Mouse (Mus musculus) lung, postnatal 0 days (tissue): ENCODE measurements around the gene Cdadc1. TPM values are rescaled to one million over a fixed set of nuclear protein-coding genes. Genes with fewer than 3 reads are reported as not detected.

ENCODE experiments used
- ATAC-seq: fragments of 200-750 bp; cut with Nextera tagmentation; 2 replicates; pipeline ENCODE4 v1.8.0; 2017; ENCODE audit warnings: moderate library complexity
- DNase-seq: peaks from one replicate; pipeline ENCODE4 v3.0.0-alpha.2; 2016; ENCODE audit warnings: low spot score
- H3K27ac ChIP-seq: fragments of 300-500 bp; sonication (generic); 2 replicates; pipeline ENCODE4 v1.5.1; 2014; ENCODE audit warnings: antibody characterized with exemption, mild to moderate bottlenecking, low read length, mixed read lengths
- H3K27me3 ChIP-seq: fragments of 300-500 bp; sonication (generic); replicated peaks from 2 replicates; pipeline ENCODE4 v1.6.1; 2014; ENCODE audit warnings: low read length, mixed read lengths; ENCODE audit not compliant: insufficient read depth
- H3K36me3 ChIP-seq: fragments of 300-500 bp; sonication (generic); 2 replicates; pipeline ENCODE4 v1.6.1; 2014; ENCODE audit warnings: low read length, mixed read lengths; ENCODE audit not compliant: insufficient read depth
- H3K4me1 ChIP-seq: fragments of 300-500 bp; sonication (generic); 2 replicates; pipeline ENCODE4 v1.6.1; 2014; ENCODE audit warnings: antibody characterized with exemption, low read depth, low read length, mixed read lengths; ENCODE audit not compliant: insufficient read depth
- H3K4me2 ChIP-seq: fragments of 300-500 bp; sonication (generic); replicated peaks from 2 replicates; pipeline ENCODE4 v1.6.1; 2014; ENCODE audit warnings: low read depth, mild to moderate bottlenecking, low read length, moderate library complexity, mixed read lengths
- H3K4me3 ChIP-seq: fragments of 300-500 bp; sonication (generic); 2 replicates; pipeline ENCODE4 v1.5.1; 2014; ENCODE audit warnings: low read depth, low read length
- H3K9ac ChIP-seq: fragments of 300-500 bp; sonication (generic); replicated peaks from 2 replicates; pipeline ENCODE4 v1.6.1; 2014; ENCODE audit warnings: low read depth, mild to moderate bottlenecking
- H3K9me3 ChIP-seq: fragments of 300-500 bp; sonication (generic); 2 replicates; pipeline ENCODE4 v1.6.1; 2016; ENCODE audit warnings: low read length, mixed read lengths
- CTCF ChIP-seq: IDR thresholded peaks from 2 replicates; pipeline ENCODE4 v1.5.1; 2016; ENCODE audit warnings: antibody characterized with exemption, mild to moderate bottlenecking
- EP300 ChIP-seq: IDR thresholded peaks from 2 replicates; pipeline ENCODE4 v1.6.1; 2016; ENCODE audit warnings: antibody characterized with exemption, mild to moderate bottlenecking, control low read depth
- WGBS: fragments of 180-500 bp; shearing (Covaris S2); extraction: QIAGEN DNeasy Blood & Tissue Kit; methylation state at CpG from one replicate; pipeline ENCODE4 v1.1.7; 2014; 5-methylcytosine and 5-hydroxymethylcytosine counted together
- polyA plus RNA-seq: library from polyadenylated mRNA; unstranded; fragments of >200 nt; fragmentation: Nextera tagmentation; extraction: Ambion mirVana; gene quantifications from 2 replicates; pipeline ENCODE4 v1.2.1, GENCODE M21; 2015

The Cdadc1 gene
- polyA plus RNA-seq = 42.0 and 42.3 TPM in 2 replicates

DNA sequence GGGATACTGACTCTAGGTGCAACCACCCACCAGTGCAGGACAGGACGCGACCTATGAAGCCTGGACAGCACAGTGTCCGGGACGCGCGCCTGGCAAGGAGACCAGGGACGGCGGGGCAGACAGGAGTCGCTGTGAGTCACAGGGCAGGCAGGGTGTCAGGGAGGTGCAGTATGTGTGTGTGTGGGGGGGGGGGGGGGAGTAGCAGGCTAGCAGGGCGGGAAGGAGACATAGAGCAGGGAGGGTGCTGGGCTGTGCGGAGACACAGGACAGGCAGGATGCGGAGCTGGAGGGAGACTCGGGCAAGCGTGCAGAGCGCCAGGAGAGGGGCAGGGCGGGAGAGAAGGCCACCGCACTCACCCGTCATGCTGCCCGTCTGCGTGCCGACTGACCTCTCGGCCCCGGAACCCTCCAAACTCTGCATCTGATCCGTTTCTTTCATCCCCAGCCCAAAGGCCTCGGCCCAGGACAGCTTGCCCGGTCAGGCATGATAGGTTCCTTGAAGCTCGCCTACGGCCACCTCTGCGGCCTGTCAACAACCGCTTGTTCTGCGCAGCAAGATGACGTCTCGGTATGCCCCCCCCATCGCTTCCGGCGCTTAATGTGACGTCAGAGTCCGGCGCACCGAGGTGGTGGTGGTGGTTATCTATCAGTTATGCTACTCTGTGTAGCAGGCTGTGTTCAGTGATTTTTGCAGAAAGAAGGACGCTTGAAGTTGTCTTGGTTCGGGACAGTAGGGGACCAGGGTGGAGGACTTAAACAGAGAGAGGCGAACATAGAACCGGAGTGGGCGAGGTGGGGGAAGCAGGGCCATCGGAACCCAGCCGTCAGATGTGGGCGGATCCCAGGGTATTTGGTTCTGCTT is at the start of gene Cdadc1:
Cdadc1 (minus strand) TSS at position 562 of the 862 bp plus-strand sequence.
- 3% methylated on average over 40 of the region's 48 CpGs for WGBS
- Histone ChIP-seq H3K9ac (peak within 1 kb of the TSS; percentile 87), H3K4me3 (peak within 1 kb of the TSS; percentile 92), H3K4me1 (peaks cover 7% of the 10 kb centered on the region; the same call in 1 of the 2 replicates), H3K27me3 (no peaks in the 10 kb centered on the region), H3K9me3 (no peaks in the 10 kb centered on the region), H3K36me3 (peaks cover 3% of the 10 kb centered on the region; the same call in 1 of the 2 replicates), H3K4me2 (peak within 1 kb of the TSS; percentile 67), H3K27ac (peak within 1 kb of the TSS; percentile 70)
- peak; percentile 89 for DNase-seq
- ATAC-seq = peak; percentile 95
- TF ChIP-seq CTCF (peak; percentile 60), EP300 (no peak; the same call in 1 of the 2 replicates)

DNA sequence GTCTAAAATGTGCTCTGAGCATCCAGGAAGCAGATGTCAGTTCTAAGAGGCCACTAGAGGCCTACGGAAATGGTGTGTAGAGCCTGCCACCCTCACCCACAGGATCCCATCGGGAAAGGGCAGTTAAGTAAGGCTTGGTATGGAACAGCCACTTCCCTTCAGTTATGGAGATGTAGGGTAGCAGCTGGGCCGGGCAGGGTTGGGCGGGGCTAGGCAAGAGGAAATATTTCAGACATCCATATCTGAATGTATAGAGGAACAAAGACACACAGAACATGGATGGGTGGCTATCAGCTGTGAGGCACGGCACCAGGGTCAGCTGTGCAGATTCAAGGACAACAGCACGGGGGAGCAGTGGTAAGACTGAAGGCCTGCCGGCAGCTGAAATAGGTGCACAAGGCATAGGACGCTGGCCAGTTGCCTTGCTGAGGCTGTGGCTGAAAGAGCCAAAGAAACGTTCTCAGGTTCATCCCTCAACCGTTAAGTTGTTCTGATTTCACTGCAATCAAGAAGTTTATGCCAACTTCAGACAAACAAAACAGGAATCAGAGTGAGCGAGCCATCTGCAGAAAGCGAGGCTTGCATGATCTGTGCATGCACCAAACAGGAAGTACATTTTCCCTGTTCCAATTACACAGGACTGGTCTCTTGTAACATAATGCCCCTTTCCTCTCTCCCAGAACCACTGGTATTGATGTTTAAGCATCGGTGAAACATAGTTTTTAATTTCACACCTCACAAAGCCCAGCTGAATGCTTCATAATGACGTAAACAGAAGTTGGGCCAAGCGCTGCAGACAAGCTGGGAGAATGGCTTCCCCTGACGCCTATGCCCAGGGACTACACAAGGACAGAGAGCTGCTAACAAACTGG is 49.3 kb upstream of the Cdadc1 start:
- no peak for TF ChIP-seq EP300
- TF ChIP-seq CTCF = 0 out of 2 replicates have a peak, but pooled peaks have one; percentile 15
- H3K9ac ChIP-seq = no peak overlapping the region
- H3K4me3 ChIP-seq = no peak overlapping the region
- no peak overlapping the region for H3K4me2 ChIP-seq
- no peaks in the 10 kb centered on the region for H3K4me1 ChIP-seq
- no peaks in the 10 kb centered on the region for H3K27me3 ChIP-seq
- no peaks in the 10 kb centered on the region for H3K36me3 ChIP-seq
- H3K27ac ChIP-seq = no peak overlapping the region
- WGBS = 52% methylated on average over 16 of the region's 16 CpGs
- H3K9me3 ChIP-seq = no peaks in the 10 kb centered on the region
- no peak for ATAC-seq
- no peak for DNase-seq

DNA sequence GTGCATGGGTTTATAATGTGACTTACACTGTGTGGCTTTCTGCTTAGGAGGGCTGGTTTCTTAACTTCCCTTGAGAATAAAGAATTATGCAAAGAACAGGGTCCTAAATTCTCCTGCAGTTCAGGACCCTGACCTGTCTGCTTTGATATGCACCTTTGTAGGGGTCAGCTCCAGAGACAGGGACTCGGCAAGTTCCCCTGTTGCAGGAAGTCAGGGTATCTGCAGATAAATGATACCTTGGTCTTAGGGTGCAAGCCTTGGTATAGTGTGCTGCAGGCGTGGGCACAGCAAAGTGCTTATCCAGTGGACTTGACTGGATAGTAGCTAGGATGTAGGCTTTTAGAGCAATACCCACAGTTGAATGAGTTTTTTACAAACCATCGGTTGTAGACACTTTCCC is 47.1 kb upstream of the Cdadc1 start:
- 83% methylated on average over 3 of the region's 3 CpGs for WGBS
- no peak overlapping the region for H3K27ac ChIP-seq
- no peak overlapping the region for H3K4me3 ChIP-seq
- no peaks in the 10 kb centered on the region for H3K27me3 ChIP-seq
- no peak for ATAC-seq
- no peak overlapping the region for H3K9ac ChIP-seq
- H3K4me1 ChIP-seq = no peaks in the 10 kb centered on the region
- H3K36me3 ChIP-seq = no peaks in the 10 kb centered on the region
- no peaks in the 10 kb centered on the region for H3K9me3 ChIP-seq
- no peak for DNase-seq
- H3K4me2 ChIP-seq = no peak overlapping the region
- TF ChIP-seq CTCF (no peak), EP300 (no peak)

GRCm38 (mm10) chr14:59644166-59644565 is 46.4 kb upstream of the Cdadc1 start:
- WGBS = 85% methylated on average over 1 of the region's 1 CpGs
- no peak for ATAC-seq

DNA sequence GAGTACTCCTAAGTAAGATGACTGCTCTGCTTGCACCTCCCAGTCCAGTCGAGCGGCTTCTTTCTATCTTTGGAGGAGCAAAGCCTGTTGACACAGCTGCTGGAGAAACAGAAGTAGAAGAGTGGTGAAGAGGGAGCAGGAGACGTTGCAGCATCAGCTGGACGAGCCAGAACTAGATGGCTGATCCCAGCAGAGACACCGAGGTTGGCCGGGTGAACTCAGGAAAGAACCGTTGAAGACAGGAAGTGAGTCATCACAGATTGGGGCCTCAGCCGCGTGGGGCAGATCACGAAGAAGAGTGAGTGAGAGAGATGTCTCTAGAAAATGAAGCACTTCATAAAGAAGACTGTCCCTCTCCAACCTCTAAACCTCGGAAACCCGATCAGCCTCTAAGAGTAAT is 45.8 kb upstream of the Cdadc1 start:
- H3K9me3 ChIP-seq = no peaks in the 10 kb centered on the region
- H3K36me3 ChIP-seq = no peaks in the 10 kb centered on the region
- no peak overlapping the region for H3K9ac ChIP-seq
- TF ChIP-seq CTCF = no peak
- no peak for TF ChIP-seq EP300
- no peaks in the 10 kb centered on the region for H3K27me3 ChIP-seq
- H3K4me3 ChIP-seq = no peak overlapping the region
- no peak overlapping the region for H3K27ac ChIP-seq
- H3K4me2 ChIP-seq = no peak overlapping the region
- DNase-seq (peak; percentile 66), ATAC-seq (peak; percentile 62)
- H3K4me1 ChIP-seq = no peaks in the 10 kb centered on the region
- 17% methylated on average over 12 of the region's 12 CpGs for WGBS

More at GRCm38 (mm10) chr14:59644166-59644565, 46.4 kb upstream of the Cdadc1 start:
- no peak overlapping the region for H3K4me2 ChIP-seq
- no peak overlapping the region for H3K27ac ChIP-seq
- no peaks in the 10 kb centered on the region for H3K9me3 ChIP-seq
- no peaks in the 10 kb centered on the region for H3K36me3 ChIP-seq
- no peak for TF ChIP-seq CTCF
- no peak for TF ChIP-seq EP300
- H3K9ac ChIP-seq = no peak overlapping the region
- DNase-seq = no peak
- H3K4me3 ChIP-seq = no peak overlapping the region
- no peaks in the 10 kb centered on the region for H3K4me1 ChIP-seq
- no peaks in the 10 kb centered on the region for H3K27me3 ChIP-seq

DNA sequence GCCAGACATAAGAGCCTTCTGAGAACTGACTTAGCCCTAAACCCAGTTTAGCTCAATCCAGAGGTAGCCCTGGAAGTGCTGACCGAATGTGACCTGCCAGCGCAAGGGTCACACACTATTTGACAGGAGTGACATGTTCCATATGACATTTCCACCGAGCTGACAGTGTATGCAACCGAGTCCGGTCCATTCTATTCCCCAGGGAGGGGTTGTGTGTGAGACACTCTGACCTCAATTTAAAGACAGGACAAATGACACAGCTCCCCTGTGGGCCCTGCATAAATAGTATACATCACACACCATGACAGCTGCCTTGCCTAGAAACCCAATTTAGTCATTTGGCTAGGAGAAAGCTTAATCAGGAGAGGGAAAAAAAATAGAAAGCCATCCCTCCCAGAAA is 44.1 kb upstream of the Cdadc1 start:
- Histone ChIP-seq H3K27ac (no peak overlapping the region), H3K4me1 (no peaks in the 10 kb centered on the region), H3K27me3 (no peaks in the 10 kb centered on the region), H3K4me3 (no peak overlapping the region), H3K9ac (no peak overlapping the region), H3K9me3 (no peaks in the 10 kb centered on the region), H3K36me3 (no peaks in the 10 kb centered on the region), H3K4me2 (no peak overlapping the region)
- DNase-seq (no peak), ATAC-seq (peak; percentile 19; the same call in 1 of the 2 replicates)
- TF ChIP-seq EP300 (no peak), CTCF (no peak)
- 41% methylated on average over 5 of the region's 5 CpGs for WGBS
